Mouse (Mus musculus) liver, embryonic 14.5 days (tissue): Measurements from ENCODE around the gene Fry. TPM values are rescaled to one million over a fixed set of nuclear protein-coding genes. Genes with fewer than 3 reads are reported as not detected.
A peak's percentile ranks its signal among the peaks of the same experiment; 100 is the strongest.

Experiments used
- ATAC-seq: fragments of 200-750 bp; cut with Nextera tagmentation; 2 replicates; pipeline ENCODE4 v1.8.0; 2017; ENCODE audit warnings: moderate number of reproducible peaks, mild to moderate bottlenecking, moderate library complexity; ENCODE audit not compliant: insufficient read depth
- DNase-seq, 3 experiments: peaks; one replicate each; pipeline ENCODE4 v3.0.0-alpha.2; 2012 to 2013; ENCODE audit warnings: low read depth in 3 of 3, low spot score in 3 of 3
- H3K27ac ChIP-seq: fragments of 300-500 bp; sonication (generic); 2 replicates; pipeline ENCODE4 v1.5.1; 2014; ENCODE audit warnings: moderate library complexity, mild to moderate bottlenecking, control low read depth, inconsistent platforms
- H3K27me3 ChIP-seq: fragments of 300-500 bp; sonication (generic); 2 replicates; pipeline ENCODE4 v1.6.1; 2014; ENCODE audit warnings: mild to moderate bottlenecking, low read length, moderate library complexity; ENCODE audit not compliant: control insufficient read depth, insufficient read depth
- H3K36me3 ChIP-seq: fragments of 300-500 bp; sonication (generic); replicated peaks from 2 replicates; pipeline ENCODE4 v1.6.1; 2014; ENCODE audit warnings: low read depth; ENCODE audit not compliant: control insufficient read depth, insufficient read depth
- H3K4me1 ChIP-seq, 2 experiments: fragments of 200-500 bp in 1 of 2; fragments of 300-500 bp in 1 of 2; sonication (generic) in 1 of 2; replicated peaks; 2 replicates each; pipeline ENCODE4 v1.6.1; 2012 to 2014; ENCODE audit warnings: antibody characterized with exemption in 1 of 2, inconsistent platforms in 1 of 2, low read length in 1 of 2; ENCODE audit not compliant: control insufficient read depth in 2 of 2, insufficient read depth in 2 of 2
- H3K4me2 ChIP-seq: fragments of 300-500 bp; sonication (generic); 2 replicates; pipeline ENCODE4 v1.6.1; 2014; ENCODE audit warnings: low read depth, mild to moderate bottlenecking, control low read depth, moderate library complexity
- H3K4me3 ChIP-seq, 2 experiments: fragments of 200-500 bp in 1 of 2; fragments of 300-500 bp in 1 of 2; sonication (generic) in 1 of 2; 2 replicates each; pipeline ENCODE4 v1.5.1; 2012 to 2014; ENCODE audit warnings: low read depth in 2 of 2, low read length in 2 of 2, mild to moderate bottlenecking in 2 of 2, control low read depth in 1 of 2, inconsistent platforms in 1 of 2, moderate library complexity in 1 of 2; ENCODE audit not compliant: insufficient read depth in 1 of 2
- H3K9ac ChIP-seq: fragments of 300-500 bp; sonication (generic); replicated peaks from 2 replicates; pipeline ENCODE4 v1.6.1; 2014; ENCODE audit warnings: mild to moderate bottlenecking, control low read depth, moderate library complexity
- H3K9me3 ChIP-seq: fragments of 300-500 bp; sonication (generic); 2 replicates; pipeline ENCODE4 v1.6.1; 2016; ENCODE audit warnings: low read length, mixed read lengths; ENCODE audit not compliant: control insufficient read depth
- CTCF ChIP-seq: IDR thresholded peaks from 2 replicates; pipeline ENCODE4 v1.5.1; 2016; ENCODE audit warnings: antibody characterized with exemption, low read depth, control low read depth
- EP300 ChIP-seq: IDR thresholded peaks from 2 replicates; pipeline ENCODE4 v1.6.1; 2016; ENCODE audit warnings: antibody characterized with exemption, low read depth
- WGBS: fragments of 180-500 bp; shearing (Covaris S2); extraction: QIAGEN DNeasy Blood & Tissue Kit; methylation state at CpG from one replicate; pipeline ENCODE4 v1.1.7; 2014; ENCODE audit not compliant: insufficient replicate concordance; 5-methylcytosine and 5-hydroxymethylcytosine counted together
- polyA plus RNA-seq, 2 experiments: library from polyadenylated mRNA; depleted of rRNA in 1 of 2; stranded (reverse) in 1 of 2; unstranded in 1 of 2; fragments of >200 nt; fragmentation: Nextera tagmentation in 1 of 2; extraction: Ambion mirVana in 1 of 2; gene quantifications; 2 replicates each; pipeline versions ENCODE4 v1.2.1 to v1.2.3; 2012 to 2014

Gene Fry
- polyA plus RNA-seq, 2 experiments = 1.4 to 1.9 TPM

DNA sequence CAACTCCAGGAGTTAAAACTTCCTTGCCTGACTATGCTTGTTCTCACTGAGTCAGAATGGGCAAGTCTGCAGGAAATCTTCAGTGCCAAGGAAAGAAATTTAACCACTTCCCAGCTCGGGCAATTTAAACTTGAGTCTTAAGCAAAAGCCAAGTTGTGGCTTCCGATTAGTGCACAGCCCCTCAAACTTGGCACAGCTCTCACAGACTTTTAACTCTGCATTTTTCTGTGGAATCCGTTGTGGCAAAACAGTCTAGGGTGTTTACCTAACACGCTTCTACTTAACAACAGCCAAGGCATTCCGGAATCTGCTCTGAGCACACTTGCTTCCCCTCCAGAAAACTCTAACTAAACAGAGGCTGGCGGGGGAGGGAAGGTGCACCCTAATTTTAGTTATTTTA is 346.8 kb downstream of the Fry start:
- 62% methylated on average over 6 of the region's 6 CpGs for WGBS

DNA sequence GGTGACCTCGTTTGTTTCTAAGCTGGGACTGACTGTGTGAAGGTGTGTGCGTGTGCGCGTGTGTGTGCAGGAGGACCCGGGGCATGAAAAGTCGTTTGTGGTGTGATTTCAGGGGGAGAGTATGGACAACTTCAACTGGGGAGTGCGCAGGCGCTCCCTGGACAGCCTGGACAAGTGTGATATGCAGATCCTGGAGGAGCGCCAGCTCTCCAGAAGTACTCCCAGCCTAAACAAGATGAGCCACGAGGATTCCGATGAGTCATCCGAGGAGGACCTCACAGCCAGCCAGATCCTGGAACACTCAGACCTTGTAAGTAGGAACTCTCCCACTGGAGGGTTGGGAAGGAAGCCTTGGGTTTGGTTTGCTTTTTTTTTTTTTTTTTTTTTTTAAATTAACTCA is 347.7 kb downstream of the Fry start:
- Histone ChIP-seq H3K4me1 (peaks cover 0 to 7% of the 10 kb centered on the region in 2 experiments; a peak in 2 of 4 replicates), H3K36me3 (no peaks in the 10 kb centered on the region), H3K4me2 (no peak overlapping the region), H3K27ac (no peak overlapping the region), H3K9me3 (no peaks in the 10 kb centered on the region), H3K4me3 (no peak overlapping the region), H3K9ac (no peak overlapping the region), H3K27me3 (no peaks in the 10 kb centered on the region)
- TF ChIP-seq EP300 = no peak
- peak in 1 of 3 experiments; percentile 3 for DNase-seq
- WGBS = 61% methylated on average over 12 of the region's 12 CpGs
- peak; percentile 48; the same call in 1 of the 2 replicates for ATAC-seq

More for the DNA sequence above, 346.8 kb downstream of the Fry start:
- Histone ChIP-seq H3K4me2 (no peak overlapping the region), H3K4me1 (peaks cover 0 to 7% of the 10 kb centered on the region in 2 experiments; a peak in 2 of 4 replicates), H3K36me3 (no peaks in the 10 kb centered on the region), H3K4me3 (no peak overlapping the region), H3K27me3 (no peaks in the 10 kb centered on the region), H3K9me3 (no peaks in the 10 kb centered on the region), H3K9ac (no peak overlapping the region), H3K27ac (no peak overlapping the region)
- no peak for DNase-seq
- ATAC-seq = no peak
- TF ChIP-seq EP300 (no peak), CTCF (no peak)

DNA sequence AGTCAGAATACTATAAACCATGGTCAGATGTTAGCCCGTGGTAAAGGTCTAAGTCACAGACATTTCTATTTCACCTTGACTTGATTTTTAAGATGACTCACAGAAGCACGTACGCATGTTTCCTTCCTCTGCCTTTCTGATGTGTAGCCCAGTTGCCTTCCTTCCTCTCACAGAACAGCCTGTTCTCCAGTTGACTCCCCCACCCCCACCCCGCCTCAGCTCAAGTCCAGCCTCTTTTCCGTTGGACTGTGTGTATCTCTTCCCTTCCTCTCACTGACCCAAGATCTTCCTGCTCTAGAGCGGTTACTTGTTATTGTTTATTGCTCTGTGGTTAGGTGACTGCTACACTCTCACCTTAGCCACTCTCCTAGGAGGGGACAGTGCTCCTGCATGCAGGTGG is 350.0 kb downstream of the Fry start:
- Histone ChIP-seq H3K36me3 (no peaks in the 10 kb centered on the region), H3K27me3 (no peaks in the 10 kb centered on the region), H3K4me2 (no peak overlapping the region), H3K4me1 (peaks cover 0 to 7% of the 10 kb centered on the region in 2 experiments; a peak in 2 of 4 replicates), H3K27ac (no peak overlapping the region), H3K4me3 (no peak overlapping the region), H3K9ac (no peak overlapping the region), H3K9me3 (no peaks in the 10 kb centered on the region)
- TF ChIP-seq CTCF (no peak), EP300 (no peak)
- ATAC-seq (peak; percentile 60; the same call in 1 of the 2 replicates), DNase-seq (no peak)
- WGBS = 9% methylated on average over 6 of the region's 6 CpGs

DNA sequence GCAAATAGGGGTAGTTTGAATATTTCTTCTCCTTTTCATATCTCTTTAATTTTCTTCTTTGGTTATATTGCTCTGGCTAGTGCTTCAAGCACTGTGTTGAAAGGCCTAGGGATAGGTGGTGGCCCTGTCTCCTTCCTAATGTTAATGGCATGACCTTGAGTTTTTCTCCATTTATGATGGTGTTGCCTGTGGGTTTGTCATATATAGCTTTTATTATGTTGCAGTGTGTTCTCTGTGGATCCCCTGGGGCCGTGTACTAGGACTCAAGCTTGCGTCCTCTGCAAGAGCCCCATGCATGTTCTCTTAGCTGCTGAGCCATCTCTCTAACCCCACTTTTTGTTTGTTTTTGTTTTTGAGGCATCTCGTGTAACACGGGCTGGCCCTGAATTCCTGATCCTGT is 358.9 kb downstream of the Fry start:
- 0 out of 4 replicates have a peak, but pooled peaks cover 0 to 2% of the 10 kb centered on the region in 2 experiments for H3K4me1 ChIP-seq
- ATAC-seq = no peak
- WGBS = 71% methylated on average over 4 of the region's 4 CpGs
- no peaks in the 10 kb centered on the region for H3K27me3 ChIP-seq
- TF ChIP-seq CTCF (no peak), EP300 (no peak)
- no peak overlapping the region for H3K4me2 ChIP-seq
- no peak for DNase-seq
- H3K27ac ChIP-seq = no peak overlapping the region
- H3K4me3 ChIP-seq = no peak overlapping the region
- H3K9ac ChIP-seq = no peak overlapping the region
- H3K36me3 ChIP-seq = no peaks in the 10 kb centered on the region
- H3K9me3 ChIP-seq = no peaks in the 10 kb centered on the region

DNA sequence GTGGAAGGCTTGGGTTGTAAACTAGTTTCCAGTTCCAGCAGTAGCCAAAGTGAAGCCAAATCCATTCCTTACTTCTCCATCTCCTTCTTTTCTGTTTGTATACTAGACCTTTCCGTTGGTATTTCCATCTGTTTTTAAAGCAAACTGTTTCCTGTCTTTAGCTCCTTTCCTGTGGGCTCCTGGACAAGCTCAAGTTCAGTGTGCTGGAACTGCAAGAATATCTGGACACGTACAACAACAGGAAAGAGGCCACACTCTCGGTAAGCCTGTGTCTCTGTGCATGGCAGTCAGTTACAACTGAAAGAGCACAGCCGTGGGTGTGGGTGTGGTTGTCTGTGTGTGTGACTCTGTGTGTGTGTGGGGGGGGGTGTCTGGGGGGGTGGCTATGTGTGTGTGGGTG is 360.2 kb downstream of the Fry start:
- 18% methylated on average over 4 of the region's 4 CpGs for WGBS
- DNase-seq = no peak
- ATAC-seq = no peak

More for the DNA sequence above, 360.2 kb downstream of the Fry start:
- Histone ChIP-seq H3K4me2 (no peak overlapping the region), H3K27ac (no peak overlapping the region), H3K4me3 (no peak overlapping the region), H3K4me1 (0 out of 4 replicates have a peak, but pooled peaks cover 0 to 2% of the 10 kb centered on the region in 2 experiments), H3K27me3 (no peaks in the 10 kb centered on the region), H3K9me3 (no peaks in the 10 kb centered on the region), H3K36me3 (no peaks in the 10 kb centered on the region), H3K9ac (no peak overlapping the region)
- TF ChIP-seq CTCF (no peak), EP300 (no peak)
